Mouse (Mus musculus): ENCODE measurements around the gene Rhebl1. TPM values are rescaled to one million over a fixed set of nuclear protein-coding genes. Genes with fewer than 3 reads are reported as not detected.
"Not testable (repeated sequence)": the region's sequence is repeated elsewhere in the genome, so short reads cannot be mapped to it uniquely, and the experiment has no call there.

Gene Rhebl1
- 29.2 and 29.5 TPM in 2 replicates for polyA plus RNA-seq (2016; fragmentation: Nextera tagmentation; extraction: Ambion mirVana)

GRCm38 (mm10) chr15:98893940-98894745 lies at the start of gene Rhebl1:
TSS of gene Rhebl1 (minus strand) at chr15:98894540.
- no peaks in the 10 kb centered on the region for H3K36me3 ChIP-seq (replicated peaks)

GRCm38 (mm10) chr15:98943133-98943532 lies 48.8 kb upstream of the Rhebl1 start:
- H3K4me3 ChIP-seq, result no peak overlapping the region
- 67% methylated on average over 4 of the region's 4 CpGs for WGBS
- no peak overlapping the region for H3K27ac ChIP-seq (replicated peaks)
- H3K27me3 ChIP-seq (replicated peaks; ENCODE audit: low read depth, poor library complexity, severe bottlenecking), result no peaks in the 10 kb centered on the region
- H3K9me3 ChIP-seq, result peaks cover 2% of the 10 kb centered on the region; the same call in 1 of the 2 replicates
- peak; percentile 41 for DNase-seq (ENCODE audit: low spot score)
- 0 out of 2 replicates have a peak, but pooled peaks cover 3% of the 10 kb centered on the region for H3K4me1 ChIP-seq
- H3K36me3 ChIP-seq (replicated peaks), result peaks cover 8% of the 10 kb centered on the region

More at GRCm38 (mm10) chr15:98893940-98894745, at the start of gene Rhebl1:
- H3K4me1 ChIP-seq, result peaks cover 61% of the 10 kb centered on the region
- no peaks in the 10 kb centered on the region for H3K9me3 ChIP-seq
- H3K27ac ChIP-seq (replicated peaks), result peak within 1 kb of the TSS; percentile 84
- H3K4me3 ChIP-seq, result peak within 1 kb of the TSS; percentile 65
- peak; percentile 66 for DNase-seq (ENCODE audit: low spot score)
- peaks cover 88% of the 10 kb centered on the region for H3K27me3 ChIP-seq (replicated peaks; ENCODE audit: low read depth, poor library complexity, severe bottlenecking)
- under 1% methylated on average over 77 of the region's 77 CpGs for WGBS

- no peak for DNase-seq (ENCODE audit: low spot score)
- no peak overlapping the region for H3K27ac ChIP-seq (replicated peaks)
- WGBS, result 88% methylated on average over 4 of the region's 4 CpGs
Observed at GRCm38 (mm10) chr15:98942081-98942480, 47.7 kb upstream of the Rhebl1 start.

GRCm38 (mm10) chr15:98941539-98941938 lies 47.2 kb upstream of the Rhebl1 start:
- Histone ChIP-seq H3K27me3 (replicated peaks; ENCODE audit: low read depth, poor library complexity, severe bottlenecking) (no peaks in the 10 kb centered on the region), H3K4me3 (no peak overlapping the region), H3K27ac (replicated peaks) (no peak overlapping the region), H3K9me3 (peaks cover 2% of the 10 kb centered on the region; the same call in 1 of the 2 replicates), H3K4me1 (0 out of 2 replicates have a peak, but pooled peaks cover 3% of the 10 kb centered on the region), H3K36me3 (replicated peaks) (peaks cover 8% of the 10 kb centered on the region)
- DNase-seq (ENCODE audit: low spot score), result no peak
- 78% methylated on average over 2 of the region's 2 CpGs for WGBS

More at GRCm38 (mm10) chr15:98942081-98942480, 47.7 kb upstream of the Rhebl1 start:
- Histone ChIP-seq H3K9me3 (peaks cover 2% of the 10 kb centered on the region; the same call in 1 of the 2 replicates), H3K36me3 (replicated peaks) (peaks cover 8% of the 10 kb centered on the region), H3K4me1 (0 out of 2 replicates have a peak, but pooled peaks cover 3% of the 10 kb centered on the region), H3K4me3 (no peak overlapping the region), H3K27me3 (replicated peaks; ENCODE audit: low read depth, poor library complexity, severe bottlenecking) (no peaks in the 10 kb centered on the region)

GRCm38 (mm10) chr15:98940816-98941215 lies 46.5 kb upstream of the Rhebl1 start:
- H3K4me1 ChIP-seq, result peaks cover 8% of the 10 kb centered on the region
- H3K4me3 ChIP-seq, result no peak overlapping the region
- H3K36me3 ChIP-seq (replicated peaks), result peaks cover 8% of the 10 kb centered on the region
- H3K9me3 ChIP-seq, result peaks cover 2% of the 10 kb centered on the region; the same call in 1 of the 2 replicates
- WGBS, result 74% methylated on average over 10 of the region's 10 CpGs
- H3K27me3 ChIP-seq (replicated peaks; ENCODE audit: low read depth, poor library complexity, severe bottlenecking), result no peaks in the 10 kb centered on the region
- no peak for DNase-seq (ENCODE audit: low spot score)
- H3K27ac ChIP-seq (replicated peaks), result no peak overlapping the region

- H3K9me3 ChIP-seq, result no peaks in the 10 kb centered on the region
- H3K27ac ChIP-seq (replicated peaks), result peak within 1 kb of the TSS; percentile 96
- peaks cover 22% of the 10 kb centered on the region for H3K4me1 ChIP-seq
- DNase-seq (ENCODE audit: low spot score), result peak; percentile 95
- WGBS, result under 1% methylated on average over 57 of the region's 58 CpGs
- no peaks in the 10 kb centered on the region for H3K27me3 ChIP-seq (replicated peaks; ENCODE audit: low read depth, poor library complexity, severe bottlenecking)
- peak within 1 kb of the TSS; percentile 67 for H3K4me3 ChIP-seq
- peaks cover 23% of the 10 kb centered on the region for H3K36me3 ChIP-seq (replicated peaks)
Observed at GRCm38 (mm10) chr15:98934217-98934839, 40.0 kb upstream of the Rhebl1 start, which contains the start of gene Tuba1b. TSS of gene Tuba1b (minus strand) at chr15:98934565.

GRCm38 (mm10) chr15:98933833-98934216 lies 39.5 kb upstream of the Rhebl1 start:
- Histone ChIP-seq H3K27ac (replicated peaks) (peak overlapping the region; percentile 96), H3K4me3 (peak overlapping the region; percentile 67), H3K4me1 (peaks cover 27% of the 10 kb centered on the region), H3K27me3 (replicated peaks; ENCODE audit: low read depth, poor library complexity, severe bottlenecking) (no peaks in the 10 kb centered on the region), H3K36me3 (replicated peaks) (peaks cover 23% of the 10 kb centered on the region), H3K9me3 (no peaks in the 10 kb centered on the region)
- WGBS, result under 1% methylated on average over 35 of the region's 35 CpGs
- peak; percentile 98 for DNase-seq (ENCODE audit: low spot score)

GRCm38 (mm10) chr15:98933004-98933671 lies 38.8 kb upstream of the Rhebl1 start:
- H3K4me3 ChIP-seq, result peak overlapping the region; percentile 67
- peak; percentile 52 for DNase-seq (ENCODE audit: low spot score)
- 20% methylated on average over 8 of the region's 9 CpGs for WGBS

GRCm38 (mm10) chr15:98930998-98931397 lies 36.7 kb upstream of the Rhebl1 start:
- Histone ChIP-seq H3K27ac (replicated peaks) (no peak overlapping the region), H3K4me3 (peak overlapping the region; percentile 19; the same call in 1 of the 2 replicates), H3K4me1 (peaks cover 30% of the 10 kb centered on the region), H3K36me3 (replicated peaks) (peaks cover 26% of the 10 kb centered on the region), H3K9me3 (peaks cover 3% of the 10 kb centered on the region; the same call in 1 of the 2 replicates), H3K27me3 (replicated peaks; ENCODE audit: low read depth, poor library complexity, severe bottlenecking) (no peaks in the 10 kb centered on the region)
- DNase-seq (ENCODE audit: low spot score), result no peak
- 85% methylated on average over 3 of the region's 3 CpGs for WGBS

More at GRCm38 (mm10) chr15:98933004-98933671, 38.8 kb upstream of the Rhebl1 start:
- H3K9me3 ChIP-seq; H3K27me3 ChIP-seq (replicated peaks; ENCODE audit: low read depth, poor library complexity, severe bottlenecking): not testable (repeated sequence)
- H3K36me3 ChIP-seq (replicated peaks), result peaks cover 23% of the 10 kb centered on the region
- peaks cover 34% of the 10 kb centered on the region for H3K4me1 ChIP-seq
- H3K27ac ChIP-seq (replicated peaks), result peak overlapping the region; percentile 96

GRCm38 (mm10) chr15:98930017-98930734 lies 35.8 kb upstream of the Rhebl1 start:
- Histone ChIP-seq H3K36me3 (replicated peaks) (peaks cover 27% of the 10 kb centered on the region), H3K4me1 (peaks cover 22% of the 10 kb centered on the region), H3K9me3 (peaks cover 3% of the 10 kb centered on the region; the same call in 1 of the 2 replicates), H3K4me3 (no peak overlapping the region), H3K27ac (replicated peaks) (no peak overlapping the region), H3K27me3 (replicated peaks; ENCODE audit: low read depth, poor library complexity, severe bottlenecking) (no peaks in the 10 kb centered on the region)
- DNase-seq (ENCODE audit: low spot score), result no peak
- 63% methylated on average over 8 of the region's 8 CpGs for WGBS

GRCm38 (mm10) chr15:98928598-98929240 lies 34.4 kb upstream of the Rhebl1 start:
- Histone ChIP-seq H3K4me3 (peak overlapping the region; percentile 30; the same call in 1 of the 2 replicates), H3K27me3 (replicated peaks; ENCODE audit: low read depth, poor library complexity, severe bottlenecking) (no peaks in the 10 kb centered on the region), H3K36me3 (replicated peaks) (peaks cover 27% of the 10 kb centered on the region), H3K4me1 (peaks cover 18% of the 10 kb centered on the region), H3K27ac (replicated peaks) (no peak overlapping the region), H3K9me3 (peaks cover 3% of the 10 kb centered on the region; the same call in 1 of the 2 replicates)
- DNase-seq (ENCODE audit: low spot score), result peak; percentile 79
- 14% methylated on average over 13 of the region's 13 CpGs for WGBS
